Mouse (Mus musculus) brain, embryonic 14.5 days (tissue): Measurements from ENCODE around the gene Aqp5.

Experiments
- CTCF ChIP-seq: fragments of 200-500 bp; IDR thresholded peaks from 2 replicates; pipeline ENCODE4 v1.5.1; 2012; ENCODE audit warnings: inconsistent platforms, mild to moderate bottlenecking, moderate library complexity, borderline replicate concordance; ENCODE audit not compliant: insufficient read depth, insufficient read length; ENCODE audit errors: extremely low read depth
- POLR2A ChIP-seq: fragments of 200-500 bp; IDR thresholded peaks from 2 replicates; pipeline ENCODE4 v1.6.1; 2012; ENCODE audit warnings: mild to moderate bottlenecking, inconsistent platforms, borderline replicate concordance; ENCODE audit not compliant: poor library complexity, insufficient read depth, insufficient read length, severe bottlenecking; ENCODE audit errors: extremely low read depth

DNA sequence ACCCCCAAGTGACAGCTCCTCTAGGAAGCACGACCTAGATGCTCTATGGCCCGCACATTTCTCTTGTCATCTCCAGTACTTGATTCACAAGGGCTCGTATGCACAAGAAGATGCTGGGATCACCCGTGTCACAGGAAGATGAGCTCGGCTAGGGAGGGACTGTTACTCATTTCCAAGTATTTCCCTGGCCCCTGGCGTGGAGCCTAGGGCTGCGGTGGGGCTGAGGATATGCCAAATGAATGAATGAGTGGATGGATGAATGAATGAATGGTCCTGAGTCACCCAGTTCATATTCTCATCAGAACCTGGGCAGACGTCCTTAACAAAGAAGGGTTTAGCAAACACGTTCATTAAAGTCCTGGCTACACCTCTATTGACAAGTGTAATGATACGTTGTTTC, 30.3 kb upstream of the Aqp5 start:
- TF ChIP-seq CTCF = no peak
- no peak for TF ChIP-seq POLR2A
